Mouse (Mus musculus) kidney, postnatal 36 days (tissue): ENCODE measurements at regions not wholly inside any gene's neighbourhood (a gene's known extent, or its start where the extent isn't known, plus 50 kb on each side); places are given as distances from the start of the nearest gene placed in this dataset.

Experiments
- DNase-seq, 2 experiments: peaks; one replicate each; pipeline ENCODE4 v3.0.0; 2021 to 2022; ENCODE audit warnings: mixed read lengths in 2 of 2

GRCm38 (mm10) chr1:94217407-94217806, 165.1 kb upstream of the Pdcd1 start:
- DNase-seq: no peak

- no peak for DNase-seq
These were observed 156.6 kb upstream of the Pdcd1 start for GRCm38 (mm10) chr1:94208929-94209328.

- DNase-seq: no peak
These were observed 155.5 kb upstream of the Pdcd1 start for GRCm38 (mm10) chr1:94207859-94208258.

GRCm38 (mm10) chr1:94203281-94203680, 150.9 kb upstream of the Pdcd1 start:
- DNase-seq: no peak

GRCm38 (mm10) chr1:94183876-94184275, 131.5 kb upstream of the Pdcd1 start:
- DNase-seq: no peak

- no peak for DNase-seq
These were observed 97.6 kb upstream of the Pdcd1 start for GRCm38 (mm10) chr1:94149958-94150357.

GRCm38 (mm10) chr1:94147015-94147414, 94.7 kb upstream of the Pdcd1 start:
- no peak for DNase-seq

GRCm38 (mm10) chr1:94140518-94140917, 88.2 kb upstream of the Pdcd1 start:
- no peak for DNase-seq

- DNase-seq: no peak
These were observed 87.2 kb upstream of the Pdcd1 start for GRCm38 (mm10) chr1:94139445-94140062.

GRCm38 (mm10) chr1:94136731-94137130, 84.4 kb upstream of the Pdcd1 start:
- DNase-seq: no peak
